Mouse (Mus musculus) midbrain, embryonic 14.5 days (tissue): ENCODE measurements around the gene Ube2n. TPM values are rescaled to one million over a fixed set of nuclear protein-coding genes. Genes with fewer than 3 reads are reported as not detected.

ENCODE experiments used
- ATAC-seq: fragments of 200-750 bp; cut with Nextera tagmentation; 2 replicates; pipeline ENCODE4 v1.8.0; 2017; ENCODE audit warnings: moderate number of reproducible peaks, moderate library complexity; ENCODE audit not compliant: low FRiP score, low TSS enrichment
- DNase-seq: peaks from one replicate; pipeline ENCODE4 v3.0.0-alpha.2; 2015
- H3K27ac ChIP-seq: fragments of 300-500 bp; sonication (generic); replicated peaks from 2 replicates; pipeline ENCODE4 v1.5.1; 2014; ENCODE audit warnings: mild to moderate bottlenecking, low read depth, low read length, moderate library complexity
- H3K27me3 ChIP-seq: fragments of 300-500 bp; sonication (generic); 2 replicates; pipeline ENCODE4 v1.6.1; 2014; ENCODE audit warnings: low read length, control low read depth, mixed read lengths; ENCODE audit not compliant: control insufficient read depth, insufficient read depth
- H3K36me3 ChIP-seq: fragments of 300-500 bp; sonication (generic); 2 replicates; pipeline ENCODE4 v1.6.1; 2014; ENCODE audit warnings: low read length, control low read depth; ENCODE audit not compliant: control insufficient read depth, insufficient read depth
- H3K4me1 ChIP-seq: fragments of 300-500 bp; sonication (generic); 2 replicates; pipeline ENCODE4 v1.6.1; 2014; ENCODE audit warnings: mild to moderate bottlenecking, antibody characterized with exemption, low read length, control low read depth; ENCODE audit not compliant: control insufficient read depth, insufficient read depth
- H3K4me2 ChIP-seq: fragments of 300-500 bp; sonication (generic); 2 replicates; pipeline ENCODE4 v1.6.1; 2014; ENCODE audit warnings: mild to moderate bottlenecking, low read length, moderate library complexity
- H3K4me3 ChIP-seq: fragments of 300-500 bp; sonication (generic); replicated peaks from 2 replicates; pipeline ENCODE4 v1.5.1; 2014; ENCODE audit warnings: low read depth, low read length
- H3K9ac ChIP-seq: fragments of 300-500 bp; sonication (generic); replicated peaks from 2 replicates; pipeline ENCODE4 v1.6.1; 2014; ENCODE audit warnings: mild to moderate bottlenecking, low read length, moderate library complexity
- H3K9me3 ChIP-seq: fragments of 300-500 bp; sonication (generic); 2 replicates; pipeline ENCODE4 v1.6.1; 2016; ENCODE audit warnings: low read length, control low read depth, mixed read lengths; ENCODE audit not compliant: control insufficient read depth
- WGBS: fragments of 180-500 bp; shearing (Covaris S2); extraction: QIAGEN DNeasy Blood & Tissue Kit; methylation state at CpG from one replicate; pipeline ENCODE4 v1.1.7; 2014; 5-methylcytosine and 5-hydroxymethylcytosine counted together
- polyA plus RNA-seq: library from polyadenylated mRNA; unstranded; fragments of >200 nt; fragmentation: Nextera tagmentation; extraction: Ambion mirVana; gene quantifications from 2 replicates; pipeline ENCODE4 v1.2.1, GENCODE M21; 2014

Gene Ube2n
- polyA plus RNA-seq, 1 experiment from 2014 or later: 383 TPM

DNA sequence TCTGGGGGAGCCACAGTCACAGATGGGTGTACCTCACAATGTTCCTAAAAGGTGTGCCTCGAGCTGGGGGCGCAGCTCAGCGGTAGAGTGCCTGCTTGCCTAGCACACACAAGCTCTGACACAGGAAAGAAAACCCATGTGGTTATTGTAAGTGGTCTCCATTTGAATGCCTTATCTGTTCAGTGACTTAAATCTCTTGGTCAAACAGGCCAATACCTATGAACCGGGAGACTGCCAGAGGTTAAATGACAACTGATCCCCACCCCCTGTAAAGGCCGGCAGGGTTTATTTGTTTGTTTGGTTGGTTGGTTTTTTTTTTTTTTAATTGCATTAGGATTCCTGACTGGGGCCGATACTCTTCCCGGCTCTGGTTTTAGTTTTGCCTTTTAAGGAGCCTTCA, 44.5 kb downstream of the Ube2n start:
- no peak for ATAC-seq
- WGBS: 84% methylated on average over 7 of the region's 7 CpGs
- Histone ChIP-seq H3K9ac (no peak overlapping the region), H3K27me3 (no peaks in the 10 kb centered on the region), H3K9me3 (no peaks in the 10 kb centered on the region), H3K4me3 (no peak overlapping the region), H3K4me1 (peaks cover 16% of the 10 kb centered on the region; the same call in 1 of the 2 replicates), H3K27ac (no peak overlapping the region), H3K4me2 (no peak overlapping the region), H3K36me3 (0 out of 2 replicates have a peak, but pooled peaks cover 6% of the 10 kb centered on the region)
- no peak for DNase-seq

DNA sequence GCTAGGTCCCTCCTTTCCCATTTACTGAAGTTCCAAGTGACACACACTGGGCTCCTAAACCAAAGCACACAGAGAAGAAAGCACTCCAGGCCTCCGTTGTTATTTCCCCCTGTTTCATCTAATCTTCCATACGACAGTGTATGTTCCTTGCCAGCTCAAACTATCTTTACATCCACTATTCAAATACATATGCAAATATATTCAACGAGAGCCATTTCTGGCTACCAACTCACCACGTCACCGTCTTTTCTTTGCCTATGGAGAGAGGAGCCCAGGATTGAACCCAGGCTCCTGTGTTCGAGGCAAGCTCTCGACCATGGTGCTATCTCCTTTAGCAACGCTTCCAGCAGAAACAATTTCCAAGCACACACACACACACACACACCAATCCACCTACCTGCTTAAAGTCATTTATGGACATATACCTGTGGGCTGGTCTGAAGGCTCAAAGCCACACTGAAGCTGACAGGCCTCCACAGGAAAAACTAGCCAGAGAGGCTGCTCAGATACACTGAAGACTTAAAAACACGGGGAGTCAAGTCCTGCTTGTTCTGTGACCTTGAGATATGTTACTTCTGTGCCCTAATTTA, 45.5 kb downstream of the Ube2n start:
- Histone ChIP-seq H3K9ac (no peak overlapping the region), H3K27ac (no peak overlapping the region), H3K4me3 (no peak overlapping the region), H3K4me1 (peaks cover 21% of the 10 kb centered on the region; the same call in 1 of the 2 replicates), H3K4me2 (no peak overlapping the region), H3K9me3 (no peaks in the 10 kb centered on the region), H3K36me3 (0 out of 2 replicates have a peak, but pooled peaks cover 3% of the 10 kb centered on the region), H3K27me3 (no peaks in the 10 kb centered on the region)
- ATAC-seq (no peak), DNase-seq (no peak)
- WGBS: 80% methylated on average over 9 of the region's 9 CpGs

GRCm38 (mm10) chr10:95561616-95562015, 46.7 kb downstream of the Ube2n start:
- DNase-seq (no peak), ATAC-seq (no peak)
- no peaks in the 10 kb centered on the region for H3K27me3 ChIP-seq
- H3K4me3 ChIP-seq: peak overlapping the region; percentile 87
- H3K36me3 ChIP-seq: 0 out of 2 replicates have a peak, but pooled peaks cover 3% of the 10 kb centered on the region
- H3K9ac ChIP-seq: peak overlapping the region; percentile 20; the same call in 1 of the 2 replicates
- 46% methylated on average over 7 of the region's 7 CpGs for WGBS
- peak overlapping the region; percentile 86 for H3K4me2 ChIP-seq
- H3K4me1 ChIP-seq: peaks cover 21% of the 10 kb centered on the region; the same call in 1 of the 2 replicates
- H3K9me3 ChIP-seq: no peaks in the 10 kb centered on the region
- no peak overlapping the region for H3K27ac ChIP-seq

DNA sequence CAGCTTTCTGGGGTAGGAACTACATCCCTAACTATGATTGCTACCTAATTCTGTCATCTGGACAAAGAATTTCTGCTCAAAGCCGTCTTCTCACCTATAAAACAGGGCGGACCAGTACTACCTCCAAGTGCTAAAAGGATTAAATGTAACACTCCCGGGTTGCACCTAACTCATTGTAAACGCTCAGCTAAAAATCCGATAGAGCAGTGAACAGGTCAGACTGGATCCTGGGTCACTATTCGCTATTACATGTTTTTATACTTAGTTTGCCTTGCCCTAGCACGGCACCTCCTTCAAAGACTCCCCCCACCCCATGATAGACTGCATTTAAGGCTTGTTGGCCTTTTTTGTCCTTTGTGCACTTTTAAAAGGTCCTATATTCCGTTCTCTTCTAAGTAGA, 47.5 kb downstream of the Ube2n start:
- peak overlapping the region; percentile 87 for H3K4me3 ChIP-seq
- ATAC-seq: no peak
- 6% methylated on average over 8 of the region's 8 CpGs for whole genome bisulfite sequencing

DNA sequence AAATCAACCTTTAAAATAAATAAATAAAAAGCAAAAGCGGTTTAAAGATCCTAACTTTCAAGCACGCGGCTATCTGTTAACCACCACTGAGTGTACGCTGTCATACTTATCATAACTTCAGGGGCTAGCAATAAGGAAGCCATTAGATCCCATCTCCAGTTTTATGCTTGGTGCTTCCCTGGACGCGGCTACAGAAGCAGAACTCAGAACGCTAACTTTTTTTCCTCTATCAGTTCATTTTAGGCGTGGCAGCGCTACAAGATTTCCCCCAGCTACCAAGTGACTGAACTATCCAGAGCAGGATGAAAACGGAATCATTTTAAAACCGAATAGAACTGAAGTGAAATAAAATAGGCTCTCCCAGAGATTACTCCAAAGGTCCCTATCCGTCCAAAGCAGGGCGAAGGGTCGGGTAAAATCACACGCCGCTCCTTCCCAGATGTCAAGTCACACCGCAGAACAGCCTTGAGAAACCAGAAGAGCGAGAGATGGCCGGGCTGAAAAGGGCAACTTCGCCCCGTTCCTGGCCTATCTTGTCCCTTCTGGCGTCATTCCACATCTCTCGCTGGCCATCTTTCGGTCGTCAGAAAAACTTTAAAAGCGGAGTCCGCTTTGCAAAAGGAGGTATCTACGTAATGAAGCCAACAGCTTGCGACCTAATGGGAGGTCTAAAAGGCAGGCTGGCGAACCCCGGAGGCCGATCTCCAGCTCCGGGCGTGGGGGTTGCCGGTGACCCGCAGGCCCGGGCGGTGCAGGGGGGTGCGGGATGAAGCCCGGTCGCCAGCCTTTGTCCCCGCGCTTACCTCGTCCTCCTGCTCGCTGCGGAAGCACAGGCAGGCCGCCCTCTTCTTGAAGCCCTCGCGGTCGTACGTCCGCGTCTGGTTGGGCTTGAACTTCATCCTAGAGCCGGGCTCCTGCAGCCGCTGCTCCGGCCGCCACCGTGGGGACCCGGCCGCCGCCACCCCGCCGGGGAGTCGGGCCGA, 48.2 kb downstream of the Ube2n start:
- H3K4me1 ChIP-seq: peaks cover 21% of the 10 kb centered on the region; the same call in 1 of the 2 replicates
- H3K27ac ChIP-seq: peak overlapping the region; percentile 92
- no peaks in the 10 kb centered on the region for H3K9me3 ChIP-seq
- H3K4me3 ChIP-seq: peak overlapping the region; percentile 87
- H3K36me3 ChIP-seq: no peaks in the 10 kb centered on the region
- WGBS: under 1% methylated on average over 65 of the region's 65 CpGs
- DNase-seq (peak; percentile 73), ATAC-seq (peak; percentile 68)
- H3K9ac ChIP-seq: peak overlapping the region; percentile 87
- no peaks in the 10 kb centered on the region for H3K27me3 ChIP-seq
- peak overlapping the region; percentile 86 for H3K4me2 ChIP-seq

More for the DNA sequence above, 47.5 kb downstream of the Ube2n start:
- peaks cover 21% of the 10 kb centered on the region; the same call in 1 of the 2 replicates for H3K4me1 ChIP-seq
- H3K9me3 ChIP-seq: no peaks in the 10 kb centered on the region
- no peak overlapping the region for H3K27ac ChIP-seq
- no peaks in the 10 kb centered on the region for H3K27me3 ChIP-seq
- H3K4me2 ChIP-seq: peak overlapping the region; percentile 86
- peak; percentile 19 for DNase-seq
- 0 out of 2 replicates have a peak, but pooled peaks cover 3% of the 10 kb centered on the region for H3K36me3 ChIP-seq
- peak overlapping the region; percentile 87 for H3K9ac ChIP-seq

DNA sequence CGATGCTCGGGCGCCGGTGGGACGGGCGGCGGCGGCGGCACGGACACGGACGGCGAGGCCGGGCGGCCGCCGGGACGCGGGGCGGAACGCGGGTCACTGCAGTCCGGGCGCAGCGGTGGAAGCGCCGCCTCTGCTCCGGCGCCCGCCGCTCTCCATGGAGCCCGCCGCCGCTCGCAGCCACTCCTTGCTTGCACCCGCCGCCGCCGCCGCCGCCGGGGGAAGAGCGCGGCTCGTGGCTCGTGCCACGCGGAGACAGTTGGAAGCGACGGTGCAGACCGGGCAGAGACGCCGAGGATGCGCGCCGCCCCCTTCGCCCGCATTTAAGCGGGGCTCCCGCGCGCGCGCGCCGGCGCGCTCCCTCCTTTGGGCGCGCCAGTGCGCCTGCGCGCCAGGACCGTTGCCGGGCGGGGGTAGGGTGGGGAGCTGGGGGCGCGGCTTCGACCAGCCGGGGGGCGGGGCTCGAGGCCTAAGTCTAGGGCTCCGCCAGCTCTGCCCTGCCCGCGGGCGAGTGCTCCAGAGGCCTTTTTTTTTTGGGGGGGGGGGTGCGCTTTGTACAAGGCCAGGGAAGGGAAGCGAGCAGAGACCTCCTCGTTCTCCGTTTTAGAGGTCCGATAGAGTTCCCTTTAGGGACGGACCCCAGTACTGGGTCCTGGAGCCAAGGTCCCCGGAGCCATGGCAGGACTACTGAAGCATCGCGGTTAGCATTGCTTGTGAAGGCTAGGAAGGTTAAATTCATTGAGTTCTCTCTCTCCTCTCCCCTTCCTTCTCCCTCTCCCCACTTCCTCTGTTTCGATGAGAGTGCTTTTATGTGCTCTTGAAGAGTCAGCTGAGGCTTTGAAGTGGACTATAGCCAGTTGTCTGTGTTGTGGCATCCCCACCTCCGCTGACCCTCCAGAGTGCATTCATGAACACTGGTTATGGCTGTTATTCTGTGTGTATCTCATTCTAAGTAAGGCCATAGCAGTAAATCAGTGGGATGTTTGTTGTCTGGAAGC, 49.2 kb downstream of the Ube2n start, which contains the start of gene Nudt4:
Gene Nudt4, minus strand, starts transcription at position 296 of the 995 bp plus-strand sequence.
- ATAC-seq: peak; percentile 92
- H3K4me2 ChIP-seq: peak within 1 kb of the TSS; percentile 86
- peak within 1 kb of the TSS; percentile 87 for H3K9ac ChIP-seq
- no peaks in the 10 kb centered on the region for H3K9me3 ChIP-seq
- H3K4me3 ChIP-seq: peak within 1 kb of the TSS; percentile 87
- peak; percentile 98 for DNase-seq
- no peaks in the 10 kb centered on the region for H3K36me3 ChIP-seq
- peak within 1 kb of the TSS; percentile 92 for H3K27ac ChIP-seq
- WGBS: 1% methylated on average over 70 of the region's 97 CpGs
- H3K27me3 ChIP-seq: no peaks in the 10 kb centered on the region
- H3K4me1 ChIP-seq: peaks cover 21% of the 10 kb centered on the region; the same call in 1 of the 2 replicates

GRCm38 (mm10) chr10:95565156-95565854, 50.4 kb downstream of the Ube2n start:
- no peak overlapping the region for H3K4me2 ChIP-seq
- H3K27ac ChIP-seq: no peak overlapping the region
- DNase-seq (no peak), ATAC-seq (no peak)
- no peaks in the 10 kb centered on the region for H3K27me3 ChIP-seq
- peaks cover 21% of the 10 kb centered on the region; the same call in 1 of the 2 replicates for H3K4me1 ChIP-seq
- H3K9me3 ChIP-seq: no peaks in the 10 kb centered on the region
- 28% methylated on average over 14 of the region's 14 CpGs for WGBS
- no peak overlapping the region for H3K4me3 ChIP-seq
- H3K9ac ChIP-seq: no peak overlapping the region
- H3K36me3 ChIP-seq: no peaks in the 10 kb centered on the region
